Mouse (Mus musculus) erythroblast, embryonic 14.5 days (primary cell): ENCODE results near the gene Gtf2a1.

Experiments
- GATA1 ChIP-seq: IDR thresholded peaks from 2 replicates; pipeline ENCODE4 v1.6.1; 2012; ENCODE audit warnings: low read length, inconsistent platforms, mixed read lengths
- TAL1 ChIP-seq: IDR thresholded peaks from 3 replicates; pipeline ENCODE4 v1.6.1; 2012; ENCODE audit warnings: low read length, inconsistent platforms, mixed read lengths

GRCm38 (mm10) chr12:91637136-91637909, 47.0 kb upstream of the Gtf2a1 start:
- no peak for TF ChIP-seq GATA1
- TF ChIP-seq TAL1 = no peak
